Mouse (Mus musculus): Measurements from ENCODE around the gene Birc3. TPM values are rescaled to one million over a fixed set of nuclear protein-coding genes. Genes with fewer than 3 reads are reported as not detected.
"Not testable (repeated sequence)": the region's sequence is repeated elsewhere in the genome, so short reads cannot be mapped to it uniquely, and the experiment has no call there.

Gene Birc3
- total RNA-seq, 4 experiments from 2014 or later: 2.3 to 5.4 (median 3.6) TPM

GRCm38 (mm10) chr9:7867981-7868380 is 5.0 kb downstream of the Birc3 start:
- DNase-seq (ENCODE audit: low spot score in 2 of 2): no peak

GRCm38 (mm10) chr9:7866981-7867380 is 6.0 kb downstream of the Birc3 start:
- DNase-seq (ENCODE audit: low spot score in 2 of 2): not testable (repeated sequence)

GRCm38 (mm10) chr9:7860976-7861375 is 12.0 kb downstream of the Birc3 start:
- DNase-seq (ENCODE audit: low spot score in 2 of 2): no peak

- DNase-seq (ENCODE audit: low spot score in 2 of 2): no peak
Measured at GRCm38 (mm10) chr9:7855912-7856311, 17.1 kb downstream of the Birc3 start.

GRCm38 (mm10) chr9:7855374-7855773 is 17.6 kb downstream of the Birc3 start:
- DNase-seq (ENCODE audit: low spot score in 2 of 2): peak in 1 of 2 experiments; percentile 13

- not testable (repeated sequence) for DNase-seq (ENCODE audit: low spot score in 2 of 2)
Measured at GRCm38 (mm10) chr9:7854196-7854595, 18.8 kb downstream of the Birc3 start.

- DNase-seq (ENCODE audit: low spot score in 2 of 2): no peak
Measured at GRCm38 (mm10) chr9:7852346-7853230, 20.4 kb downstream of the Birc3 start.

GRCm38 (mm10) chr9:7851841-7852240 is 21.1 kb downstream of the Birc3 start:
- no peak for DNase-seq (ENCODE audit: low spot score in 2 of 2)

GRCm38 (mm10) chr9:7848191-7848590 is 24.8 kb downstream of the Birc3 start:
- no peak for DNase-seq (ENCODE audit: low spot score in 2 of 2)

- no peak for DNase-seq (ENCODE audit: low spot score in 2 of 2)
Measured at GRCm38 (mm10) chr9:7846667-7847199, 26.3 kb downstream of the Birc3 start.

GRCm38 (mm10) chr9:7845216-7845895 is 27.6 kb downstream of the Birc3 start:
- no peak for DNase-seq (ENCODE audit: low spot score in 2 of 2)

GRCm38 (mm10) chr9:7841221-7841620 is 31.8 kb downstream of the Birc3 start:
- no peak for DNase-seq (ENCODE audit: low spot score in 2 of 2)

- DNase-seq (ENCODE audit: low spot score in 2 of 2): no peak
Measured at GRCm38 (mm10) chr9:7837806-7838440, 35.1 kb downstream of the Birc3 start.

GRCm38 (mm10) chr9:7836905-7837805 is 35.8 kb downstream of the Birc3 start, which contains the start of gene Birc2:
Gene Birc2, minus strand, starts transcription at chr9:7837064.
- DNase-seq (ENCODE audit: low spot score in 2 of 2): peak; percentile 94 to 95

GRCm38 (mm10) chr9:7836331-7836730 is 36.7 kb downstream of the Birc3 start:
- peak in 1 of 2 experiments; percentile 21 for DNase-seq (ENCODE audit: low spot score in 2 of 2)

GRCm38 (mm10) chr9:7835302-7835701 is 37.7 kb downstream of the Birc3 start:
- no peak for DNase-seq (ENCODE audit: low spot score in 2 of 2)

- no peak for DNase-seq (ENCODE audit: low spot score in 2 of 2)
Measured at GRCm38 (mm10) chr9:7833421-7833820, 39.6 kb downstream of the Birc3 start.

- no peak for DNase-seq (ENCODE audit: low spot score in 2 of 2)
Measured at GRCm38 (mm10) chr9:7829531-7830528, 43.2 kb downstream of the Birc3 start.

- no peak for DNase-seq (ENCODE audit: low spot score in 2 of 2)
Measured at GRCm38 (mm10) chr9:7828706-7829105, 44.3 kb downstream of the Birc3 start.
